Mouse (Mus musculus) lung, postnatal 0 days (tissue): Measurements from ENCODE around the gene Gusb.

Experiments
- CTCF ChIP-seq: IDR thresholded peaks from 2 replicates; pipeline ENCODE4 v1.5.1; 2016; ENCODE audit warnings: antibody characterized with exemption, mild to moderate bottlenecking
- EP300 ChIP-seq: IDR thresholded peaks from 2 replicates; pipeline ENCODE4 v1.6.1; 2016; ENCODE audit warnings: antibody characterized with exemption, mild to moderate bottlenecking, control low read depth

DNA sequence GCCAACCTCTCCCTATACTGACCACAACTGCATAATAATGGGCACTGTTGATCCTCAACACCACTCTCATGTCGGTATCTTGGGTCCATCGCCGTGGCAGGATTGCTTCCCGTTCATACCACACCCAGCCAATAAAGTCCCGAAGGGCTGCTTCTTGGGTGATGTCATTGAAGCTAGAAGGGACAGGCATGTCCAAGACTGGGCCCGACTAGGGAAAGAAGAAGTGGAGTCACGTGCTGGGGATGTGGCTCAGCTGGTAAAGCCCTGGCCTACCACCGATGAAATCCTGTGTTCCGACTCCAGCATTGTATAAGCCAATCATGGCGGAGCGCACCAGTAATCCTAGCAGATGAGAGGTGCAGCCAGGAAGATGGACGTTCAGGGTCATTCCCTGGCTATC lies 2.1 kb downstream of the Gusb start:
- TF ChIP-seq CTCF (no peak), EP300 (no peak)
